Mouse (Mus musculus): Measurements from ENCODE around the gene Dnajc11. TPM values are rescaled to one million over a fixed set of nuclear protein-coding genes. Genes with fewer than 3 reads are reported as not detected.

Gene Dnajc11
- polyA plus RNA-seq, 1 experiment from 2014 or later, result 47.5 TPM

DNA sequence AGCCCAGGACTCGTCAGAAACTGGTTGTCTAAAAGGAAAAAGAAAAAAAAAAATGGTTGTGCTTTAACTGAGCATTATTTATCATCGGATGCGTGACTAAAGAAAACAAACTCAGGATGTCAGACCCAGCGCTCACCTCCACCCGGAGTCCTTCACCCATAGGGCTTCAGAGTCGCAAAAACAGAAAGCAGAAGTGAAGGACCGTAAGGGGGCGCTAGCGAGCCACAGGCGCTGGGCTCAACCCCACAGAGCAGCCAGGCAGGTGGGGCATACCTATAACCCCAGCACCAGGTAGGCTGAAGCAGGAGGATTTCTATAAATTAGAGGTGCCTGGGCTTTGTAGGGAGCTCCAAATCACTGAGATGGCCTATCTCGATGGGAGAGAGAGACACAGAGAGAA lies 32.1 kb upstream of the Dnajc11 start:
- Histone ChIP-seq H3K36me3 (ENCODE audit: control insufficient read depth, insufficient read depth, low read length) (no peaks in the 10 kb centered on the region), H3K4me2 (ENCODE audit: low read depth, low read length) (no peak overlapping the region), H3K4me1 (ENCODE audit: control insufficient read depth, insufficient read depth, low read length) (no peaks in the 10 kb centered on the region), H3K4me3 (ENCODE audit: low read depth, low read length) (no peak overlapping the region), H3K9ac (ENCODE audit: low read depth, low read length) (no peak overlapping the region), H3K9me3 (ENCODE audit: control insufficient read depth, low read length) (no peaks in the 10 kb centered on the region), H3K27me3 (replicated peaks; ENCODE audit: control insufficient read depth, insufficient read depth, low read length) (no peaks in the 10 kb centered on the region), H3K27ac (replicated peaks; ENCODE audit: low read depth, low read length) (no peak overlapping the region)
- DNase-seq (ENCODE audit: low spot score), result no peak
- ATAC-seq (ENCODE audit: low read depth), result no peak
- 63% methylated on average over 11 of the region's 11 CpGs for WGBS

- Histone ChIP-seq H3K4me3 (ENCODE audit: low read depth, low read length) (no peak overlapping the region), H3K27ac (replicated peaks; ENCODE audit: low read depth, low read length) (no peak overlapping the region), H3K4me2 (ENCODE audit: low read depth, low read length) (no peak overlapping the region), H3K27me3 (replicated peaks; ENCODE audit: control insufficient read depth, insufficient read depth, low read length) (0 out of 2 replicates have a peak, but pooled peaks cover under 1% of the 10 kb centered on the region), H3K9me3 (ENCODE audit: control insufficient read depth, low read length) (no peaks in the 10 kb centered on the region), H3K36me3 (ENCODE audit: control insufficient read depth, insufficient read depth, low read length) (no peaks in the 10 kb centered on the region), H3K4me1 (ENCODE audit: control insufficient read depth, insufficient read depth, low read length) (no peaks in the 10 kb centered on the region), H3K9ac (ENCODE audit: low read depth, low read length) (no peak overlapping the region)
- 84% methylated on average over 17 of the region's 17 CpGs for WGBS
- ATAC-seq (ENCODE audit: low read depth), result no peak
- DNase-seq (ENCODE audit: low spot score), result no peak
Measured at GRCm38 (mm10) chr4:151902046-151902688, 31.3 kb upstream of the Dnajc11 start.

DNA sequence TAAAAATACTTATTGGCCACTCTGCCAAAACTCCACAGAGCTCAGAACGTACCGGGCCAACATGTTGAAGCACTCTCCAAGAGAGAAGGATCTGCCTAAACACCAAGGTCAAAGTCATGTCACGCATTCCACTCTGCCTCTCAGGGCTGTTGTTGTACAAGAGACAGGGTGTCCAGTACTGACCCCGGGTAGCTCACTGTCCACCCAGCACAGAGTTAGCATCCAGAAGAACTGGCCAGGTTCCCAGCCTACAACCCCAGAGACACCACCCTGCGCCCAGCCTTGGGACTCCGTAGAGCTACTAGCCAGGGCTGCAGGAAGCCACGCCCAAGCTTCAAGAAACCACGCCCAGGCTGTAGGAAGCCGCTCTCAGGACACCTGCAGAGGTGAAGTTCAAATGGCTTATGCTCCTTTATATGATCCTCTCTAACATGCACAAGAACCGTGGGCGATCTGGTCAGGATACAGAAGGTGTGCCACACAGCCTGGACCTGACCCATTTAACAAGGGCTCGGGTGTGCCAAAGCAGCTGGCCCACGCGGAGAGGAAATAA lies 30.7 kb upstream of the Dnajc11 start:
- Histone ChIP-seq H3K4me2 (ENCODE audit: low read depth, low read length) (no peak overlapping the region), H3K36me3 (ENCODE audit: control insufficient read depth, insufficient read depth, low read length) (no peaks in the 10 kb centered on the region), H3K9me3 (ENCODE audit: control insufficient read depth, low read length) (no peaks in the 10 kb centered on the region), H3K27ac (replicated peaks; ENCODE audit: low read depth, low read length) (no peak overlapping the region), H3K27me3 (replicated peaks; ENCODE audit: control insufficient read depth, insufficient read depth, low read length) (0 out of 2 replicates have a peak, but pooled peaks cover 3% of the 10 kb centered on the region), H3K4me1 (ENCODE audit: control insufficient read depth, insufficient read depth, low read length) (no peaks in the 10 kb centered on the region), H3K4me3 (ENCODE audit: low read depth, low read length) (no peak overlapping the region), H3K9ac (ENCODE audit: low read depth, low read length) (no peak overlapping the region)
- ATAC-seq (ENCODE audit: low read depth) (no peak), DNase-seq (ENCODE audit: low spot score) (no peak)
- 56% methylated on average over 14 of the region's 14 CpGs for WGBS

DNA sequence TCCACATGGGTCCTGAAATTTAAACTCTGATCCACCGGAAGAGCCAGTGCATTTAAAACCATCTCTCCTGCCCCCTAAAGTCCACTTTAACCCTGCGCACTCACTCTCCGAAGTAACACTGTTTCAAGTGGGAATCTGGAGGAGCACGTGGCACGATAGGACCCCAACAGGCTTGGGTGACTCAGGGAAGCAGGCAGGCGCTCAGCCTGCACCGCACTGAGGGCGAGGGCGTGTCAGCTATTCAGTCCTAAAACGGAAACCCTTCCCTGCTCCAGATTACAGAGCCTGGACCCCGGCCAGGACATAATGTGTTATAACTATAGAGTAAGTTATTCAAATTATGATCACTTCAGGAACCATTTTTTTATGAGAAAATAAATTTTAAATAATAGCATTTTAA lies 29.4 kb upstream of the Dnajc11 start:
- WGBS, result 42% methylated on average over 11 of the region's 11 CpGs
- no peak overlapping the region for H3K27ac ChIP-seq (replicated peaks; ENCODE audit: low read depth, low read length)
- peak; percentile 38 for DNase-seq (ENCODE audit: low spot score)

DNA sequence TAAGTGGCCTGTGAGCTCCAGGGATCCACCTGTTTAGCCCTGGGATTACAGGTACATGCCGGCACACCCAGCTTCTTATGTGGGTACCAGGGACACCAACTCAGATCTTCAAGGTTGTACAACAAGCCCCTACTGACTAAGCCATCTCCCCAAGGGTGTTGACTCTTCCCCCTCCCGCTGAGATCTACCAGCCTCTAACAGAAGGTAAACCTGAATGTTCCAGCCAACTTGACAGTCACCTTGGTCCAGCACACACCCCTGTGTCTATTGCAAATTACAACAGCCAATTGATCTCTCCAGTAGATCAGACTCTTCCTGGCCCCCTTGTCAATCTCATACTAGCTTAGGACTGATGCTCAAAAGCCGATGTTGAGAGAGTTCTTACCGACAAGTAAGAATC lies 27.9 kb upstream of the Dnajc11 start:
- 76% methylated on average over 4 of the region's 4 CpGs for WGBS
- no peak overlapping the region for H3K9ac ChIP-seq (ENCODE audit: low read depth, low read length)
- H3K27ac ChIP-seq (replicated peaks; ENCODE audit: low read depth, low read length), result no peak overlapping the region

More for the DNA sequence above, 29.4 kb upstream of the Dnajc11 start:
- H3K4me2 ChIP-seq (ENCODE audit: low read depth, low read length), result no peak overlapping the region
- H3K27me3 ChIP-seq (replicated peaks; ENCODE audit: control insufficient read depth, insufficient read depth, low read length), result 0 out of 2 replicates have a peak, but pooled peaks cover 3% of the 10 kb centered on the region
- H3K36me3 ChIP-seq (ENCODE audit: control insufficient read depth, insufficient read depth, low read length), result no peaks in the 10 kb centered on the region
- H3K4me1 ChIP-seq (ENCODE audit: control insufficient read depth, insufficient read depth, low read length), result no peaks in the 10 kb centered on the region
- no peak overlapping the region for H3K4me3 ChIP-seq (ENCODE audit: low read depth, low read length)
- no peak overlapping the region for H3K9ac ChIP-seq (ENCODE audit: low read depth, low read length)
- ATAC-seq (ENCODE audit: low read depth), result no peak; the same call in 1 of the 2 replicates
- H3K9me3 ChIP-seq (ENCODE audit: control insufficient read depth, low read length), result no peaks in the 10 kb centered on the region

DNA sequence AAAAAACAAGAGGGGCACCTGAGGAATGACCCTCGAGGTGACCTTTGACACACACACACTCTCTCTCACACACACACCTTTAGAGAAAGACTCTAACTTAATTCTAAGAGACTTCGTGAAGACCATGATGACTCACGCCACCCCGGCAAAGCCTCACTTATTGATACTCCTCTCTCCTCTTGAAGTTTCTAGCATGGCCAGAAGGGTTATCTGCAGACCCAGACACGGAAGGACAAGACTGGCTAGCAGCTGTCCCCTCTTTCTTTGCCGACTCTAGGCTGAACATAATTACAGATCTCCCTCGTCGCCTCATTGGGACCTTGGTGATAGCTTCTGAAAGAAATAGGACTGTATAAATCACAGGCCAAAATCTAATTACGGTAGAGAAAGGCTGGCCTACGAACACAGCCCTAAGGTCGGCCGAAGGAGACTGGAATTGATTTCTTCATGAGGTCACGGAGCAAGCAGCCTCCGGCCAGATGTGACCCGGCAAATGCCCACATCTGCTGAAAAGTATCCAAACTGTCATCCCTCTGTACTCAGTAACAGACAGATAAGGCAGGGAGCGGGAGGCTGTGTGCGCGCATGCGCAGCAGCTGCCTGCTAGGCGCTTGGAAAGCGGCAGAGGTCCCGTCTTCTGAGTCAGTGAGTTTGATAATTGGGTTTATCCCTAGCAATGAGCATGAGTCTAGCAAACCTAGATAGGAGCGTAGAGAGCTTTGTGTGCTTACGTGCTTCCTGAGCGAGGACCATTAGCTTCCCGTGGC lies 25.7 kb upstream of the Dnajc11 start:
- Histone ChIP-seq H3K4me1 (ENCODE audit: control insufficient read depth, insufficient read depth, low read length) (no peaks in the 10 kb centered on the region), H3K9ac (ENCODE audit: low read depth, low read length) (no peak overlapping the region), H3K27ac (replicated peaks; ENCODE audit: low read depth, low read length) (no peak overlapping the region), H3K27me3 (replicated peaks; ENCODE audit: control insufficient read depth, insufficient read depth, low read length) (0 out of 2 replicates have a peak, but pooled peaks cover 3% of the 10 kb centered on the region), H3K4me2 (ENCODE audit: low read depth, low read length) (peak overlapping the region; percentile 28; the same call in 1 of the 2 replicates), H3K4me3 (ENCODE audit: low read depth, low read length) (no peak overlapping the region), H3K36me3 (ENCODE audit: control insufficient read depth, insufficient read depth, low read length) (no peaks in the 10 kb centered on the region), H3K9me3 (ENCODE audit: control insufficient read depth, low read length) (no peaks in the 10 kb centered on the region)
- DNase-seq (ENCODE audit: low spot score) (peak; percentile 32), ATAC-seq (ENCODE audit: low read depth) (no peak)
- 54% methylated on average over 26 of the region's 26 CpGs for WGBS

More for the DNA sequence above, 27.9 kb upstream of the Dnajc11 start:
- DNase-seq (ENCODE audit: low spot score), result no peak
- Histone ChIP-seq H3K9me3 (ENCODE audit: control insufficient read depth, low read length) (no peaks in the 10 kb centered on the region), H3K4me1 (ENCODE audit: control insufficient read depth, insufficient read depth, low read length) (no peaks in the 10 kb centered on the region), H3K4me3 (ENCODE audit: low read depth, low read length) (no peak overlapping the region), H3K36me3 (ENCODE audit: control insufficient read depth, insufficient read depth, low read length) (no peaks in the 10 kb centered on the region), H3K4me2 (ENCODE audit: low read depth, low read length) (no peak overlapping the region), H3K27me3 (replicated peaks; ENCODE audit: control insufficient read depth, insufficient read depth, low read length) (0 out of 2 replicates have a peak, but pooled peaks cover 3% of the 10 kb centered on the region)
- ATAC-seq (ENCODE audit: low read depth), result no peak

DNA sequence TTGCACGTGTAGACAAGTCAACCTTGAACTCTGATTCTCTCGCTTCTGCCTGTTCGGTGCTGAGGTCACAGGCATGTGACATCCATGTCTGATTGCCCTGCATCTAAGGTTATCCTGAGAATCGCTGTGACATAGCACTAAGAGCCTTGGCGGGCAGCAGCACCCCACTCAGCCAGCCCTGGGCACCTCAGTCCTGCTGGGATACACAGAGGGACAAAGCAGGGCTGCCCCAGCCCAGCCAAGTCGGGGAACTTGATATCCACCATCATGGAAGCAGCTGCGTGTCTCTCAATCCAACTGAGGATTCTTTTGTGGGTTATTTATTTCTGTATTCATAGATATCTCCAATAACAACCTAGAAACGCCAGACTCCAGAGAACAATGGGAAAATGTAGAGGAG lies 24.7 kb upstream of the Dnajc11 start:
- no peak for ATAC-seq (ENCODE audit: low read depth)
- H3K4me2 ChIP-seq (ENCODE audit: low read depth, low read length), result no peak overlapping the region
- H3K27ac ChIP-seq (replicated peaks; ENCODE audit: low read depth, low read length), result no peak overlapping the region
- H3K9me3 ChIP-seq (ENCODE audit: control insufficient read depth, low read length), result no peaks in the 10 kb centered on the region
- 66% methylated on average over 8 of the region's 8 CpGs for WGBS
- H3K27me3 ChIP-seq (replicated peaks; ENCODE audit: control insufficient read depth, insufficient read depth, low read length), result 0 out of 2 replicates have a peak, but pooled peaks cover 3% of the 10 kb centered on the region
- no peak overlapping the region for H3K9ac ChIP-seq (ENCODE audit: low read depth, low read length)
- H3K4me1 ChIP-seq (ENCODE audit: control insufficient read depth, insufficient read depth, low read length), result no peaks in the 10 kb centered on the region
- H3K36me3 ChIP-seq (ENCODE audit: control insufficient read depth, insufficient read depth, low read length), result no peaks in the 10 kb centered on the region
- H3K4me3 ChIP-seq (ENCODE audit: low read depth, low read length), result no peak overlapping the region
- no peak for DNase-seq (ENCODE audit: low spot score)

DNA sequence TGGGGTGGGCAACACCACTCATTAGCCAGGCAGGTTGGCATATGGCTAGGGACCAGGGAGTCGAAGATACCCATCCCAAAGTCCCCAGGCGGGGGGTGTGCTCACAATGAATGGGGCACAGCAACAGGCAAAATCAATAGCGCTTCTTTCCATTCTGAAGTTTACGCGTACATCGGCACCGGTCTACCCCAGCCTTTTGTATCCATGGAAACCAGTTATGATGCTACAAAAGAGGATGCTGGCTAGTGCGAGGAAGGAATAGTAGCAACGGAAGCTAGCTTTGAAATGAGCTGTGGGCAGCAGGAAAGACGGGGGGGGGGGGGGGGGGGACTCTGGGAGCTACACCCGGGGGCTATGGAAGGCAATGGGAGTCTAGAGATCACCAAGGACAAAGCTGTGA lies 17.2 kb upstream of the Dnajc11 start:
- Histone ChIP-seq H3K9ac (ENCODE audit: low read depth, low read length) (no peak overlapping the region), H3K36me3 (ENCODE audit: control insufficient read depth, insufficient read depth, low read length) (no peaks in the 10 kb centered on the region), H3K4me3 (ENCODE audit: low read depth, low read length) (no peak overlapping the region), H3K27me3 (replicated peaks; ENCODE audit: control insufficient read depth, insufficient read depth, low read length) (no peaks in the 10 kb centered on the region), H3K4me2 (ENCODE audit: low read depth, low read length) (no peak overlapping the region), H3K4me1 (ENCODE audit: control insufficient read depth, insufficient read depth, low read length) (no peaks in the 10 kb centered on the region), H3K9me3 (ENCODE audit: control insufficient read depth, low read length) (no peaks in the 10 kb centered on the region), H3K27ac (replicated peaks; ENCODE audit: low read depth, low read length) (no peak overlapping the region)
- DNase-seq (ENCODE audit: low spot score) (no peak), ATAC-seq (ENCODE audit: low read depth) (no peak)
- 86% methylated on average over 11 of the region's 11 CpGs for WGBS

Data from embryonic facial prominence, embryonic 14.5 days (tissue).